In the genomic region with DNA sequence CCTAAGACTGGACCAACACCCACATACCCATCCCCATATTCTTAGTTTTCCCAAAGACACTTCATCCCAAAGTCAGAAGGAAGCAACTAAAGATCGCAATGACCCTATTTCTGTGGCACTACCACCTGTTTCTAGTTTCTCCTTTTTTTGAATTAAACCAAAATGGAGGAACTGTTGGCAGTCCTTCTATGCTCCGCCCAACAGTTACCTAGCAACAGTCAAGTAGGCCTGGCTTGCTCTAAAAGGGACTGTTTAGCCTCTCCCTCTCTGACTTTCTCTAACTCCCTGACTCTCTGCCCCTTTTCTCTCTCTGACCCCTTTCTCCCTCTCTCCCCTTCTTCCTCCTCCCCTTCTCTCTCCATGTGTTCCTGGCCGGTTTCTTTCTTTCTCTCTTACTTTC, we compare ENCODE assay signal across 30 mouse cellular contexts. TPM values are rescaled to one million over a fixed set of nuclear protein-coding genes. Genes with fewer than 3 reads are reported as not detected.
DNase-seq lines count a peak whose midpoint lies in the region; ATAC-seq and TF ChIP-seq lines count a peak whose summit lies in the region.
"Had no signal": no experiment of that assay in that cellular context is flagged by ENCODE, and none has a peak within 500 bp of the region (broad histone marks: within the 10 kb centered on the region; RNA-seq: fewer than 3 reads in every experiment).

No protein-coding gene starts in this region.

- H3K4me3 ChIP-seq in midbrain, embryonic 11.5 days (ENCODE audit: low read depth, low read length): no peak overlapping the region
- no peak overlapping the region for H3K4me3 ChIP-seq in midbrain, embryonic 15.5 days
- H3K4me3 ChIP-seq in MEL (ENCODE audit: control insufficient read depth in 1 of 2, insufficient read depth in 1 of 2, low read depth in 2 of 2, low read length in 2 of 2): no peak overlapping the region
- H3K4me3 ChIP-seq: embryonic facial prominence, embryonic 12.5 days; embryonic facial prominence, embryonic 15.5 days; heart, embryonic 12.5 days; heart, embryonic 15.5 days; hindbrain, embryonic 10.5 days; hindbrain, embryonic 13.5 days; intestine, embryonic 15.5 days had no signal

- no peaks in the 10 kb centered on the region; the same call in 1 of the 2 replicates for H3K27me3 ChIP-seq in midbrain, embryonic 11.5 days (ENCODE audit: control insufficient read depth, insufficient read depth, low read length)
- H3K27me3 ChIP-seq in midbrain, embryonic 15.5 days (replicated peaks): no peaks in the 10 kb centered on the region
- no peaks in the 10 kb centered on the region for H3K27me3 ChIP-seq in MEL (ENCODE audit: control insufficient read depth in 1 of 2, insufficient read depth in 2 of 2, low read length in 2 of 2)
- H3K27me3 ChIP-seq: embryonic facial prominence, embryonic 12.5 days; heart, embryonic 15.5 days; hindbrain, embryonic 13.5 days; intestine, embryonic 15.5 days had no signal

- no peak for TF ChIP-seq POLR2A in MEL (IDR thresholded peaks at IDR 0.05; ENCODE audit: control insufficient read depth in 1 of 2, insufficient read depth in 1 of 2, low read depth in 1 of 2, low read length in 2 of 2, poor library complexity in 1 of 2)

- no peaks in the 10 kb centered on the region for H3K36me3 ChIP-seq in midbrain, embryonic 11.5 days (ENCODE audit: control insufficient read depth, insufficient read depth, low read length)
- H3K36me3 ChIP-seq in midbrain, embryonic 15.5 days (replicated peaks): no peaks in the 10 kb centered on the region
- H3K36me3 ChIP-seq in MEL (ENCODE audit: control insufficient read depth in 1 of 2, insufficient read depth in 2 of 2, low read length in 2 of 2): peaks cover 0 to 16% of the 10 kb centered on the region in 2 experiments; a peak in 2 of 4 replicates
- H3K36me3 ChIP-seq: embryonic facial prominence, embryonic 12.5 days; embryonic facial prominence, embryonic 15.5 days; G1E; heart, embryonic 12.5 days; heart, embryonic 15.5 days; hindbrain, embryonic 10.5 days; hindbrain, embryonic 13.5 days; intestine, embryonic 15.5 days had no signal

- no peak overlapping the region for H3K27ac ChIP-seq in midbrain, embryonic 11.5 days (ENCODE audit: low read depth, low read length)
- H3K27ac ChIP-seq in midbrain, embryonic 15.5 days: no peak overlapping the region
- no peak overlapping the region for H3K27ac ChIP-seq in MEL (ENCODE audit: control insufficient read depth, low read depth, low read length)
- H3K27ac ChIP-seq: embryonic facial prominence, embryonic 12.5 days; embryonic facial prominence, embryonic 15.5 days; heart, embryonic 15.5 days; hindbrain, embryonic 10.5 days; hindbrain, embryonic 13.5 days; intestine, embryonic 15.5 days had no signal

- DNase-seq in midbrain, embryonic 11.5 days (ENCODE audit: low spot score, missing footprints): peak; percentile 54
- peak; percentile 68 for DNase-seq in MEL (ENCODE audit: low read depth, low spot score)
- peak; percentile 73 for DNase-seq in ZHBTc4 (ENCODE audit: low read depth, low spot score)
- no peak for DNase-seq in thymus, postnatal 25 days
- DNase-seq in cerebellum, postnatal 10 days: no peak
- DNase-seq: adrenal gland, adult 8-10 months; adrenal gland, postnatal 36 days; B cell, adult 2 months; cerebellum, adult 18-20 months; cerebellum, adult 9-10 months; cerebellum, postnatal 25 days; gastrocnemius, postnatal 25 days; heart, adult 18-20 months; heart, postnatal 10 days; heart, postnatal 36 days; kidney, adult 11 months had no signal

- H3K4me1 ChIP-seq in midbrain, embryonic 11.5 days (ENCODE audit: control insufficient read depth, insufficient read depth, low read length): no peaks in the 10 kb centered on the region
- no peaks in the 10 kb centered on the region for H3K4me1 ChIP-seq in midbrain, embryonic 15.5 days
- peaks cover 0 to 20% of the 10 kb centered on the region in 2 experiments; a peak in 3 of 4 replicates for H3K4me1 ChIP-seq in MEL (ENCODE audit: control insufficient read depth in 1 of 2, insufficient read depth in 2 of 2, low read length in 2 of 2)
- H3K4me1 ChIP-seq: embryonic facial prominence, embryonic 12.5 days; embryonic facial prominence, embryonic 15.5 days; hindbrain, embryonic 13.5 days; intestine, embryonic 15.5 days had no signal

- H3K9ac ChIP-seq in midbrain, embryonic 11.5 days (ENCODE audit: low read length): no peak overlapping the region
- no peak overlapping the region for H3K9ac ChIP-seq in midbrain, embryonic 15.5 days
- H3K9ac ChIP-seq in MEL (ENCODE audit: control insufficient read depth, low read depth, low read length, poor library complexity, severe bottlenecking): no peak overlapping the region
- H3K9ac ChIP-seq: embryonic facial prominence, embryonic 12.5 days; embryonic facial prominence, embryonic 15.5 days; heart, embryonic 12.5 days; heart, embryonic 15.5 days; hindbrain, embryonic 13.5 days; intestine, embryonic 15.5 days had no signal

- H3K79me2 ChIP-seq in MEL (ENCODE audit: control insufficient read depth, insufficient read depth, low read length, poor library complexity): no peaks in the 10 kb centered on the region

- ATAC-seq in midbrain, embryonic 11.5 days (ENCODE audit: low FRiP score): no peak
- ATAC-seq in midbrain, embryonic 15.5 days (replicated peaks): no peak
- ATAC-seq: forebrain, embryonic 14.5 days; hindbrain, embryonic 16.5 days; intestine, embryonic 15.5 days had no signal

- WGBS in midbrain, embryonic 11.5 days: 78% methylated on average over 3 of the region's 3 CpGs
- WGBS in midbrain, embryonic 15.5 days: 89% methylated on average over 3 of the region's 3 CpGs

- TF ChIP-seq EP300 in MEL (IDR thresholded peaks at IDR 0.05; ENCODE audit: low read depth in 1 of 2, low read length in 2 of 2): no peak

- H3K4me2 ChIP-seq in midbrain, embryonic 11.5 days: no peak overlapping the region
- H3K4me2 ChIP-seq in midbrain, embryonic 15.5 days: no peak overlapping the region
- H3K4me2 ChIP-seq: embryonic facial prominence, embryonic 12.5 days; embryonic facial prominence, embryonic 15.5 days; heart, embryonic 12.5 days; heart, embryonic 15.5 days; hindbrain, embryonic 13.5 days; intestine, embryonic 15.5 days had no signal

- H3K9me3 ChIP-seq in midbrain, embryonic 11.5 days (ENCODE audit: control insufficient read depth, low read length): no peaks in the 10 kb centered on the region
- H3K9me3 ChIP-seq in midbrain, embryonic 15.5 days: no peaks in the 10 kb centered on the region
- no peaks in the 10 kb centered on the region for H3K9me3 ChIP-seq in MEL (replicated peaks; ENCODE audit: insufficient read depth, low read length)
- H3K9me3 ChIP-seq: embryonic facial prominence, embryonic 12.5 days; embryonic facial prominence, embryonic 15.5 days; G1E; heart, embryonic 12.5 days; heart, embryonic 15.5 days; hindbrain, embryonic 10.5 days; hindbrain, embryonic 13.5 days; intestine, embryonic 15.5 days had no signal

- TF ChIP-seq CTCF in MEL (IDR thresholded peaks at IDR 0.05 in 2 of 3, conservative IDR thresholded peaks at IDR 0.05 in 1 of 3; ENCODE audit: control insufficient read depth in 1 of 3, insufficient read depth in 1 of 3, low read depth in 2 of 3, low read length in 3 of 3, poor library complexity in 1 of 3, severe bottlenecking in 1 of 3): no peak

- TF ChIP-seq RAD21 in MEL (IDR thresholded peaks at IDR 0.05; ENCODE audit: low read depth, low read length): no peak

TF ChIP-seq in MEL, 35 proteins besides CTCF, POLR2A, EP300 and RAD21:
- no peak for TF ChIP-seq MAX (IDR thresholded peaks at IDR 0.05; ENCODE audit: low read length)
- 0 out of 2 replicates have a peak, but pooled peaks have one; percentile 13 for TF ChIP-seq SIN3A (IDR thresholded peaks at IDR 0.05; ENCODE audit: low read length)

RNA-seq across cellular contexts. Expression of a gene that starts 8.7 kb away (rescaled TPM):
- polyA plus RNA-seq in midbrain, embryonic 11.5 days (2014; fragmentation: Nextera tagmentation; extraction: Ambion mirVana): not detected in 2 replicates
- not detected in 2 replicates for polyA plus RNA-seq in midbrain, embryonic 15.5 days (2015; fragmentation: Nextera tagmentation; extraction: Ambion mirVana)
- total RNA-seq in MEL (2012; rRNA removed): not detected in 2 replicates
- polyA plus RNA-seq in MEL (2012; ENCODE audit: insufficient read depth in 1 of 2, insufficient read length in 2 of 2, low read depth in 1 of 2, low replicate concordance in 2 of 2, missing spikeins in 1 of 2): not detected
- total RNA-seq: adrenal gland, adult 8-10 months; adrenal gland, postnatal 36 days; common myeloid progenitor, adult 5-6 weeks; gastrocnemius, adult 8-10 months; gastrocnemius, postnatal 25 days; heart, adult 18-20 months; heart, postnatal 10 days; heart, postnatal 36 days had no signal
- polyA plus RNA-seq: embryonic facial prominence, embryonic 12.5 days; embryonic facial prominence, embryonic 15.5 days; forebrain, embryonic 11.5 days; forebrain, embryonic 14.5 days; G1E; heart, embryonic 12.5 days; heart, embryonic 15.5 days; hindbrain, embryonic 10.5 days; hindbrain, embryonic 13.5 days; hindbrain, embryonic 16.5 days; intestine, embryonic 15.5 days had no signal

RNA-seq across cellular contexts. Expression of a gene that starts 9.6 kb away (rescaled TPM):
- 179 TPM in 2 replicates for polyA plus RNA-seq in midbrain, embryonic 11.5 days (2014; fragmentation: Nextera tagmentation; extraction: Ambion mirVana)
- polyA plus RNA-seq in midbrain, embryonic 15.5 days (2015; fragmentation: Nextera tagmentation; extraction: Ambion mirVana): 31.0 and 32.8 TPM in 2 replicates
- total RNA-seq in MEL (2012; rRNA removed): 22.1 and 23.6 TPM in 2 replicates
- polyA plus RNA-seq in MEL (2012; ENCODE audit: insufficient read depth in 1 of 2, insufficient read length in 2 of 2, low read depth in 1 of 2, low replicate concordance in 2 of 2, missing spikeins in 1 of 2): 10 to 100 TPM in 1 of 2 experiments, not detected in 1; 26.8 TPM

RNA-seq across cellular contexts. Expression of a gene that starts 24.9 kb away (rescaled TPM):
- not detected in 2 replicates for polyA plus RNA-seq in midbrain, embryonic 11.5 days (2014; fragmentation: Nextera tagmentation; extraction: Ambion mirVana)
- polyA plus RNA-seq in midbrain, embryonic 15.5 days (2015; fragmentation: Nextera tagmentation; extraction: Ambion mirVana): 0.17 and 0.26 TPM in 2 replicates
- total RNA-seq in MEL (2012; rRNA removed): not detected in 2 replicates
- polyA plus RNA-seq in MEL (2012; ENCODE audit: insufficient read depth in 1 of 2, insufficient read length in 2 of 2, low read depth in 1 of 2, low replicate concordance in 2 of 2, missing spikeins in 1 of 2): under 1 TPM in 1 of 2 experiments, not detected in 1; 0.03 TPM
- total RNA-seq: adrenal gland, adult 8-10 months; adrenal gland, postnatal 36 days; common myeloid progenitor, adult 5-6 weeks; gastrocnemius, adult 8-10 months; gastrocnemius, postnatal 25 days; heart, adult 18-20 months; heart, postnatal 10 days; heart, postnatal 36 days had no signal
- polyA plus RNA-seq: embryonic facial prominence, embryonic 12.5 days; forebrain, embryonic 11.5 days; forebrain, embryonic 14.5 days; G1E; heart, embryonic 12.5 days; hindbrain, embryonic 13.5 days; hindbrain, embryonic 16.5 days; intestine, embryonic 15.5 days had no signal

RNA-seq across cellular contexts. Expression of a gene that starts 26.8 kb away (rescaled TPM):
- 0.05 TPM in 1 of 2 replicates, not detected in the other for polyA plus RNA-seq in midbrain, embryonic 11.5 days (2014; fragmentation: Nextera tagmentation; extraction: Ambion mirVana)
- polyA plus RNA-seq in midbrain, embryonic 15.5 days (2015; fragmentation: Nextera tagmentation; extraction: Ambion mirVana): not detected in 2 replicates
- total RNA-seq in MEL (2012; rRNA removed): not detected in 2 replicates
- not detected for polyA plus RNA-seq in MEL (2012; ENCODE audit: insufficient read depth in 1 of 2, insufficient read length in 2 of 2, low read depth in 1 of 2, low replicate concordance in 2 of 2, missing spikeins in 1 of 2)
- total RNA-seq: adrenal gland, adult 8-10 months; adrenal gland, postnatal 36 days; common myeloid progenitor, adult 5-6 weeks; gastrocnemius, adult 8-10 months; gastrocnemius, postnatal 25 days; heart, postnatal 10 days; heart, postnatal 36 days had no signal
- polyA plus RNA-seq: embryonic facial prominence, embryonic 12.5 days; forebrain, embryonic 11.5 days; forebrain, embryonic 14.5 days; G1E; heart, embryonic 12.5 days; heart, embryonic 15.5 days; hindbrain, embryonic 13.5 days; intestine, embryonic 15.5 days had no signal

RNA-seq across cellular contexts. Expression of a gene that starts 46.3 kb away (rescaled TPM):
- not detected in 2 replicates for polyA plus RNA-seq in midbrain, embryonic 11.5 days (2014; fragmentation: Nextera tagmentation; extraction: Ambion mirVana)
- not detected in 2 replicates for polyA plus RNA-seq in midbrain, embryonic 15.5 days (2015; fragmentation: Nextera tagmentation; extraction: Ambion mirVana)
- total RNA-seq in MEL (2012; rRNA removed): not detected in 2 replicates
- not detected for polyA plus RNA-seq in MEL (2012; ENCODE audit: insufficient read depth in 1 of 2, insufficient read length in 2 of 2, low read depth in 1 of 2, low replicate concordance in 2 of 2, missing spikeins in 1 of 2)
- total RNA-seq: adrenal gland, adult 8-10 months; adrenal gland, postnatal 36 days; common myeloid progenitor, adult 5-6 weeks; gastrocnemius, adult 8-10 months; gastrocnemius, postnatal 25 days; heart, adult 18-20 months; heart, postnatal 10 days; heart, postnatal 36 days had no signal
- polyA plus RNA-seq: embryonic facial prominence, embryonic 12.5 days; embryonic facial prominence, embryonic 15.5 days; forebrain, embryonic 11.5 days; forebrain, embryonic 14.5 days; G1E; heart, embryonic 12.5 days; heart, embryonic 15.5 days; hindbrain, embryonic 10.5 days; hindbrain, embryonic 13.5 days; hindbrain, embryonic 16.5 days; intestine, embryonic 15.5 days had no signal

Comparison
In these comparisons a context has a peak if more than half of its experiments do, and no peak if none do; other contexts are left out.
1. DNase-seq: peak in midbrain, embryonic 11.5 days (single experiment), MEL (single experiment) and ZHBTc4 (single experiment); none in thymus, postnatal 25 days (single experiment) and cerebellum, postnatal 10 days (0 of 2).